Mouse (Mus musculus): ENCODE measurements at regions not wholly inside any gene's neighbourhood (a gene's known extent, or its start where the extent isn't known, plus 50 kb on each side); places are given as distances from the start of the nearest gene placed in this dataset.

- DNase-seq, result no peak
Measured at GRCm38 (mm10) chr8:44656031-44656430, 279.2 kb upstream of the Fat1 start.

DNA sequence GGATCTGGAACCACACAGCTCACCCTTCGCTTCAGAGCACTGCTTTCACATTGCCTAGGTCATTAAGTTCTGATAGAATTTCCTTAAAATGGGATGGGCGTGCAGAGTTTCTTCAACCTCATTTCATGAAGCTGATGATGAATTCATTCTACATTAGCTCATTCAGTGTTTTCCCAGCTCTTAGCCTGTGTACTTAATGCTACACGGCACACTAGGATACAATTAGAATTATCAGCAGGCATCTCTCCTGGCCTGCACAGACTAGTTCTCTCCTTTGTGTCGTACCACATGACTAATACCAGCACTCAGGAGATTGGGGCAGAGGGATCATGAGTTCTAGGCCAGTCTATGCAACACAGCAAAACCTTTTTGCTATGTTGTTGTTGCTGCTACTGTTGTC is 278.8 kb upstream of the Fat1 start:
- DNase-seq, result no peak

- no peak for DNase-seq
Measured at GRCm38 (mm10) chr8:44661696-44662095, 273.6 kb upstream of the Fat1 start.

GRCm38 (mm10) chr8:44687126-44687525 is 248.1 kb upstream of the Fat1 start:
- DNase-seq, result no peak

DNA sequence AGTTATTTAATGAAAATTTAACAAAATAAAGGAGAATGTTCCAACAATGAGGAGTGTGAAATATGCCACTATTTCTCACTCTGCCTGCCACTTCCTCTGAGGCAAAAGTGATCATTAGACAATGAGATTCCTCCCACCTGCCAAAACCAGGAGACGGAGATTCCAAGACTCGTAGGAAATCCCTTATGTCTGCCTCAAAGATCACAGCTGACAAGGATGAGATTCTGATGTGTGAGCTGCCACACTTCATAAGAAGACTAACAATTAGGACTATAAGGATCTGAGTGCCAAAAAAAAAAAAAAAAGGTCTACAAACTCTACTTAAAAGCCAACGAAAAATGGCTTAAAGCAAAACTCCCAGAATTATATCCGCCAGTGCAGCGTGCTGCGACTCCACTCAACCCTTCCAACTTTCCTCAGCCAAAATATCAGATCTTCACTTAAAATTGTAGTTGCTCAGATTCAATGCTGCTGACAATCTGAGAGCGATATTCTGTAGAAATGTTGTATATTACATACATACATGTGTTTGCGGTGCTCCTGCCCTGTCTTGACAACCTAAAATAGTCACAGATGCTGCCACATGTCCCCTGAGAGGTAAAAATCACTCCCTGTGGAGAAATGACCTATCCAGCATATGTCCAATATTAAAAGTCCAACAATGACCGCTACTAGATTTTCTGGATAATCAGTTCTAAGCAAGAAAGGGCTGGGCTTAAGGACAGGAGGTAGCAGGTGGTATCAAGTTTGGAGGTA is 245.2 kb upstream of the Fat1 start:
- no peak for DNase-seq

- no peak for DNase-seq
Measured at GRCm38 (mm10) chr8:44690593-44690950, 244.7 kb upstream of the Fat1 start.

GRCm38 (mm10) chr8:44691140-44691539 is 244.1 kb upstream of the Fat1 start:
- no peak for DNase-seq

DNA sequence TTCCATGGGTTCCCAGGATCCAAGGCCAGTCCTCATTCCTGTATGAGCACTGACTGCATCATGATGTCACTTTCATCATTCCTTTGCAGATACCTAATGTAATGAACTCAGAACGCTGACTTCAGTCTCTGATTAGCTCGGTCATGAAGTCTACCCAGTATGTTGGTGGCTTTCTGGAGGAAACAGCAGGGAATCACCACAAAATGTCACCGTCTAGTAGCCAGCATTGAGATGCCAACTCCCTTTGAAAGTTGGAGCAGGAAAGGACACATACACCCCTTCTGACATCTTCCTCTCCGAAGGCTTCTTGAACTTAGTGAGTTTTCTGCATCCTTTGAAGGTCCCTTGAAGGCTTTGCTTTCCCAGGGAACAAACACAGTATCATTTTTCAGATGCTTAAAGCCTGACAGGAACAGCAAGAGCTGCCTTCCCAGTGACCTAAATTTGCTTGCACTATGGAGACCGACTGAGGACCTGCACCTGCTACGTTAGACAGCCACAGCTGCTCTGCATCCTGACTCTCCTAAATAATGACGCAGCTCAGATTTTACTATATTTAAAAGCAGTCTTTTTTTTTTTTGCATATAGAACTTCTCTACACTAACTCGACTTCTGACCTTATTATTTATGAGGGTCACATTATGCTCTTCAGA is 243.1 kb upstream of the Fat1 start:
- no peak for DNase-seq

- DNase-seq, result no peak
Measured at GRCm38 (mm10) chr8:44694861-44695260, 240.4 kb upstream of the Fat1 start.

GRCm38 (mm10) chr8:44696066-44696853 is 239.0 kb upstream of the Fat1 start:
- DNase-seq, result peak; percentile 13

GRCm38 (mm10) chr8:44699384-44700105 is 235.7 kb upstream of the Fat1 start:
- no peak for DNase-seq

GRCm38 (mm10) chr8:44704595-44705265 is 230.5 kb upstream of the Fat1 start:
- DNase-seq, result no peak

DNA sequence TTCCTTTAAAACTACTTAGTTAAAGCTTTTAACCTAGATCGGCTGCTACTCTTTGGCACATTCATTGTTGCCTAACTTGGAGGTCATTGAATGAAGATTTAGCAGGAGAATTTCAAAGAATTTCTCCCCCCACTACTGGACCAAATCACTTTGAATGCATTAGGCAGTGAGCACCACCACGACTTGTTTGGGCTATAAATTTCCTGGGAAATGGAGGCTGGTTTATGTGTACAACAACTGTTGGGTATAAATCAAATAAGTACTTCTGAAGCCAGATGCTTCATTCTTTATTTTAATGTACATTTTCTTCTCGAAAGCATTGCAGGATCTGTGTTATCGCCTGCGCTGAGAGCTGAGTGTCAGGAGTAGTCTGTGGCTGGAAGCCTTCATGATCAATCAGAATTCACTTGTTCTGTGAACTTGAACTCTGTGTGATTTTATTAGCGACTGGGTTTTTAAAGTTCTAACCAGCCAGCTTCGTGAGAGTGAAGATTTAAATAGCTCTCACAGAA is 226.5 kb upstream of the Fat1 start:
- DNase-seq, result no peak

DNA sequence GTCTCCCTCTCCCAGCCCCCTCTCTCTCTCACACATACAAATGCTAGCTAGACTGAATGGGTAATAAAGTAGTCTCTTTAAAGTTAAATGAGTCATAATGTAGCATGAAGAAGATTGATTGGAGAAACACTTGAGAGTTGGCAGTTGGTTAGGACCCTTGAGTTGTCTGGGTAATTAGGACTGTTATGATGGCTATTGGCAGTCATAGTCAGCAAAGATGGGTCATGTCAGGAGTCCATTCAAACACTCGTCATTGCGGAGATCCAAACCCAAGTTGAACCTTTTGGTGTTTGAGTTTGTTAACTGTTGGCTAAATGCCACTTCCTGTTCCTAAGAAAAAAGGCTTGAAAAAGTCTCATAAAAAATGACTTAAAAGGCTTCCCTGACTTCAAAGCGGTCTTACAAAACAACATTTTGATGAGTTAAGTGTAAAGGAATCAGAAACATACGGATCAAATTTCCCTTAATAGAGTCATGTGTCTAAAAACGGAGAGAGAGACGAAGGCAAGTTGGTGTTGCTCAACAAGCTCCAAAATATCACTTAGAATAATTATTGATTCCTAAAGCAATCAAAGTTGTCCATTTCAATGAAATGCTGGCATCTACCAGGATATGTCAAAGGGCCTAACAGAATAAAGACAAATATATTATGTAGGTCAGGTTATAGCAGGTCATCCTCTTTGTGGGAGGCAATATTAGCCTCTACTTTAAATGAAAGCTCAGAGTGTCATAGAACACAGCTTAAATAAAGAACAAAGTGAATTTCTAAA is 225.9 kb upstream of the Fat1 start:
- no peak for DNase-seq

DNA sequence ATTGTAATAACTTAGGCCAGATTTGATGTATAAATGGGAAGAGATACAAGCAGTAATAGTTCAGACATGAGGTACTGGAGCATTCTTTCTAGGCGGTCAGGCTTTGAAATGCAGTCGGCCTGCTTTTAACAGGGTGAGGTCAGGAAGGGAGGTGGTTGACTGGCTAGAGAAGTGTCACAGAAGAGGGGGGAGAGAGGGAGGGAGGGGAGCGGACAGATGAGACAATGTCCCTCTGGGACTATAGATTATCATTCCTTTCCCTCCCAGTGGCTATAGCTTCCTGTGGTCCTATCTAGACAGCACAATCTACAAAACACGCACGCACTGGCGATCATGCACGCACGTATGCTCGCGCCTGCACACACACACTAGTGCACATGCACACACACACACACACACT is 200.7 kb upstream of the Fat1 start:
- DNase-seq, result no peak

DNA sequence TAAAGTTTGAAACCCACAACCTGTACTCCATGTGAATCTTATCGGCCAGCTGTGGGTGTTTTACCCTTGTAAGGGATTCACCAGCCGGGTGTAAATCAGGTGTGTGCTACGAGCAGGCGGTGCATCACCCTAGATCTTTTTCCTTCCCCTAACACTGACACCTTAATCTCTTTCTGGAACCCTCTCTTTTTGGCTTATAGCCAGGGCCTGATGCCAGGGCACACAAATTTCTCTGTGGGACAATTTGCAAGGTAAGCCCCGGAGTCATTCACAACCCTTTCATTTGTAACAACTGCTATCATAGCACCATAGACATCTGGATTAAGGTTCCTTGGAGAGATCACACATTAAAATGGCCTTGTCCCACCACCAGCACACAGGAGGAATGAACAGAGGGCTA is 199.4 kb upstream of the Fat1 start:
- DNase-seq, result no peak

DNA sequence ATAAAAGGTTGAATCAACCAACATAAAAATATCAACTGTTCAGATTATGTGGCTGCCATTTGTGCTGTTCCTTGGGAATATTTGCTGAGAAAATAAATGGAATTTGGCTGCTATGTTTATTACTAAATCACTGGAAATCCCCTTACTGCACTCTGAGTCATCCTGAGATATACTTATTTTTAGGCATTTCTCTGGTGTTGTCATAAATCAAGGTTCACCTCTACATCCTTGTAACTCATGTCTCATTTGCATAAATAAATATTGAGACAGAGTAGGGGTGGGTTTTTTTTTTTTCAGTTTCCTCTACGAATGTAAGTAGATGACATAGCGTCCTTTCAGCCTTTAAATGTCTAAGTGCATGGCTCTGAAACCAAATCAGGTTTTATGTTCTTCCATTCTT is 191.9 kb upstream of the Fat1 start:
- no peak for DNase-seq

GRCm38 (mm10) chr8:44744991-44745658 is 190.1 kb upstream of the Fat1 start:
- no peak for DNase-seq

GRCm38 (mm10) chr8:44758727-44759126 is 176.5 kb upstream of the Fat1 start:
- no peak for DNase-seq

DNA sequence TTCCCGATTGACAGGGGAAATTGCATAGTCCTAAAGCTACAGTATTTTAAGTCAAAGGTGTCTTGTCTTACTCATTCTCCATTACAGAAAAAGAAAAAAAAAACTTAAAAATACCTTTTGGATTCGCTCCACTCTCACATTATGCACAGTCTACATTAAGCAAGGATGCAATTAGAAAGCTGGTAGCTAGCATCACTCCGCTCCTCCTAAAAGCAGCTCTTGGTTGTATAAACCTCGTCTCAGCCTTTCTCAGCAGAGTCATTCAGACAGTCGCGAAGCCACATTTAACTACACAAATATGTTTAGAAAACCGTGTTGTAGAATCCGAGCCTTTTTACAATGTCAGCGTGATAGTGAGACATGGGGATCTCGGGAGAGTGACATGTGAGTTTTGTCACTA is 172.5 kb upstream of the Fat1 start:
- no peak for DNase-seq

GRCm38 (mm10) chr8:44765194-44765593 is 170.1 kb upstream of the Fat1 start:
- no peak for DNase-seq
